Mouse (Mus musculus): ENCODE measurements around the gene Surf4. TPM values are rescaled to one million over a fixed set of nuclear protein-coding genes. Genes with fewer than 3 reads are reported as not detected.
"Not testable (repeated sequence)": the region's sequence is repeated elsewhere in the genome, so short reads cannot be mapped to it uniquely, and the experiment has no call there.

Gene Surf4
- total RNA-seq, 4 experiments from 2014 or later, result 46.2 to 51.8 (median 49.9) TPM

GRCm38 (mm10) chr2:26902467-26903220, 31.1 kb downstream of the Surf4 start, which contains the start of gene Surf6:
Gene Surf6, minus strand, starts transcription at chr2:26902879.
- DNase-seq (ENCODE audit: low spot score in 2 of 2), result peak; percentile 82 to 97

GRCm38 (mm10) chr2:26901834-26902400, 31.8 kb downstream of the Surf4 start:
- no peak for DNase-seq (ENCODE audit: low spot score in 2 of 2)

DNA sequence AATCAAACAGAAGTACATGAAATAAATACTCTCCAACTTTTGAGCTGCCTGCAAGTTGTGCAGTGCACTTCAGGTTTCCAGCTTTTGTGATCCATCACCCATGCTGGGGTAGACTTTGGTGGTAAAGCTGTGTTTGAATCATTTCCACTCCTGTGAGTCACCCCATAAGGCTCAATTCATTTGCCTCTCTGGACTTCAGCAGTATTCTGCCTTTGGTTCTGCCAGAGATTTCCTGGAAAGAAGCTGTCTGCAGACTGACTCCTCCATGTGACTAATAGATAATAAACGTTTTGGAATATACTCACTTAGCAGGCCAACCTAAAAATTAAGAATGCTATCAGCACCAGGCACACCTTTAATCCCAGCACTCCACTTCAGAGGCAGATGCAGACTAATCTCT, 33.0 kb downstream of the Surf4 start:
- no peak for DNase-seq (ENCODE audit: low spot score in 2 of 2)

- no peak for DNase-seq (ENCODE audit: low spot score in 2 of 2)
Observed at GRCm38 (mm10) chr2:26895898-26896297, 37.8 kb downstream of the Surf4 start.

DNA sequence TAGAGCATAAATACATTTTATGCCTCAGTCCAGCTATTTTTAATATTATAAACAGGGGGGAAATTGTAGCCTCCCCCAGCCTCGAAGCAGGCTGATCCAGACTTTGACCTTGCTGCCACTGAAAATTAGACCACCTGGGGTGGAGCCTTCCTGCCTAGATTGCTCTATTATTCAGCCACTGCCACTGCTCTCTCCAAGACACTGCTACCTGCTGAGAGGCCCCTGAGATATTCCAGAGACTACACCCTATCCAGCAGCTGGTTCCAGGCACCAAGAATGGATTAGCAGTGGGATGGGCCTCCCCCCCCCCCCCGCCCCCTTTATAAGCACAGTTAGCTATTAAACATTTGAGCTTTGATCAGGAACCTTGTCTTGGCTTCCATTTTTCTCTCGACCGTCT, 47.6 kb downstream of the Surf4 start:
- not testable (repeated sequence) for DNase-seq (ENCODE audit: low spot score in 2 of 2)

GRCm38 (mm10) chr2:26885541-26885940, 48.2 kb downstream of the Surf4 start:
- not testable (repeated sequence) for DNase-seq (ENCODE audit: low spot score in 2 of 2)

GRCm38 (mm10) chr2:26878571-26878970, 55.2 kb downstream of the Surf4 start:
- no peak for DNase-seq (ENCODE audit: low spot score in 2 of 2)

GRCm38 (mm10) chr2:26870666-26871065, 63.1 kb downstream of the Surf4 start:
- DNase-seq (ENCODE audit: low spot score in 2 of 2), result no peak

Other genes starting within 250 kb of the Surf4 start
- not detected for gene Abo, start 68.9 kb downstream of the Surf4 start, total RNA-seq (2022)
- gene Surf6, start 31.0 kb downstream of the Surf4 start, total RNA-seq (2022), result 10 to 100 TPM; 20.4 to 26.5 (median 25.8) TPM
- gene Med22, start 23.3 kb downstream of the Surf4 start, total RNA-seq (2022), result 10 to 100 TPM; 46.7 to 55.4 (median 50.1) TPM
- 100 to 1,000 TPM; 215 to 270 (median 238) TPM for gene Rpl7a, start 23.2 kb downstream of the Surf4 start, total RNA-seq (2022)
- gene Surf2, start 17.6 kb downstream of the Surf4 start, total RNA-seq (2022), result 10 to 100 TPM; 33.1 to 38.0 (median 36.3) TPM
- 100 to 1,000 TPM; 116 to 127 (median 120) TPM for gene Surf1, start 17.4 kb downstream of the Surf4 start, total RNA-seq (2022)
- under 1 TPM in 2 of 4 experiments, not detected in 2; 0.16 to 0.42 TPM for gene Stkld1, start 119 bp upstream of the Surf4 start, total RNA-seq (2022)
- 10 to 100 TPM; 43.4 to 54.7 (median 46.8) TPM for gene Rexo4, start 30.5 kb upstream of the Surf4 start, total RNA-seq (2022)
- gene Adamts13, start 39.5 kb upstream of the Surf4 start, total RNA-seq (2022), result 1 to 10 TPM; 1.2 to 1.6 (median 1.4) TPM
- gene Cacfd1, start 76.0 kb upstream of the Surf4 start, total RNA-seq (2022), result 10 to 100 TPM; 42.4 to 46.5 (median 44.1) TPM
- gene Slc2a6, start 94.1 kb upstream of the Surf4 start, total RNA-seq (2022), result 10 to 100 TPM; 21.1 to 28.3 (median 27.8) TPM
- gene Mymk, start 138.3 kb upstream of the Surf4 start, total RNA-seq (2022), result 1 to 10 TPM in 2 of 4 experiments, under 1 TPM in 2; 0.44 to 1.5 (median 1.2) TPM
- gene Adamtsl2, start 145.5 kb upstream of the Surf4 start, total RNA-seq (2022), result 10 to 100 TPM; 12.6 to 18.4 (median 15.6) TPM
- 100 to 1,000 TPM in 1 of 4 experiments, 10 to 100 TPM in 3; 95.8 to 105 (median 98.8) TPM for gene Fam163b, start 208.6 kb upstream of the Surf4 start, total RNA-seq (2022)
- under 1 TPM; 0.20 to 0.53 (median 0.43) TPM for gene Dbh, start 231.3 kb upstream of the Surf4 start, total RNA-seq (2022)

Data from left cerebral cortex, adult 8-10 months (tissue).